Mouse (Mus musculus) kidney, adult 2 months (tissue): ENCODE data around the gene Celf1.

Source experiments
- CTCF ChIP-seq: fragments of 200-500 bp; conservative IDR thresholded peaks from 2 replicates; pipeline ENCODE4 v1.5.1; 2011; ENCODE audit warnings: low read depth, mild to moderate bottlenecking, control low read depth, low read length, moderate library complexity, mixed read lengths; ENCODE audit not compliant: insufficient read depth, insufficient read length
- POLR2A ChIP-seq: fragments of 200-500 bp; IDR thresholded peaks from one replicate; pipeline ENCODE4 v1.6.1; 2011; ENCODE audit warnings: low read depth, low read length, control low read depth

DNA sequence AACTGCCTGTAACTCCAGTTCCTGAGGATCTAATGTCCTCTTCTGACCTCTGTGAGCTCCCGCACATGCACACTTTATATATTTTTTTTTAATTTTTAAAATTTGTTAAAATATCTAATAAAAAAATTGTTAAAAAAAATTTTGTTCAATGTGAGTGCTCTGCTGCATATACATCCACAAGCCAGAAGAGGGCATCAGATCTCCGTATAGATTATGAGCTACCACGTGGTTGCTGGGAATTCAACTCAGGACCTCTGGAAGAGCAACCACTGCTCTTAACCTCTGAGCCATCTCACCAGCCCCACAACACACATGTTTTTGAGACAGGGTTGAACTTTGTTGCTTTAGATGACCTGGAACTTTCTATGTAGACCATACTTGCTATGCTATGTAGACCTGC lies 92.8 kb downstream of the Celf1 start:
- TF ChIP-seq CTCF = peak; percentile 19; the same call in 1 of the 2 replicates
- TF ChIP-seq POLR2A = no peak
